Mouse (Mus musculus): ENCODE data around the gene Mphosph6.

The Mphosph6 gene

GRCm38 (mm10) chr8:117801443-117802298 lies at the start of gene Mphosph6:
Gene Mphosph6, minus strand, starts transcription at chr8:117801943.
- in situ Hi-C loops (cut with MboI, MseI): no loop called here

GRCm38 (mm10) chr8:117850420-117850819 lies 48.7 kb upstream of the Mphosph6 start:
- in situ Hi-C loops (cut with MboI, MseI): no loop called here

GRCm38 (mm10) chr8:117847865-117848264 lies 46.1 kb upstream of the Mphosph6 start:
- in situ Hi-C loops (cut with MboI, MseI): no loop called here

- in situ Hi-C loops (cut with MboI, MseI): no loop called here
Measured at GRCm38 (mm10) chr8:117843694-117844093, 42.0 kb upstream of the Mphosph6 start.

GRCm38 (mm10) chr8:117813524-117813923 lies 11.8 kb upstream of the Mphosph6 start:
- in situ Hi-C loops (cut with MboI, MseI): no loop called here

GRCm38 (mm10) chr8:117810676-117811075 lies 8.9 kb upstream of the Mphosph6 start:
- in situ Hi-C loops (cut with MboI, MseI): no loop called here

- in situ Hi-C loops (cut with MboI, MseI): no loop called here
Measured at GRCm38 (mm10) chr8:117805419-117805818, 3.7 kb upstream of the Mphosph6 start.

- in situ Hi-C loops (cut with MboI, MseI): no loop called here
Measured at GRCm38 (mm10) chr8:117802299-117802689, 551 bp upstream of the Mphosph6 start.

GRCm38 (mm10) chr8:117798066-117798465 lies 3.7 kb downstream of the Mphosph6 start:
- in situ Hi-C loops (cut with MboI, MseI): loop anchor here (10.0 kb wide), 1 partner anchor 1063 kb away; the partner anchor contains the start of gene Cdyl2

- in situ Hi-C loops (cut with MboI, MseI): loop anchor here (10.0 kb wide), 1 partner anchor 1062 kb away; the partner anchor contains the start of gene Cdyl2
Measured at GRCm38 (mm10) chr8:117796464-117796863, 5.3 kb downstream of the Mphosph6 start.

GRCm38 (mm10) chr8:117794581-117794980 lies 7.2 kb downstream of the Mphosph6 start:
- in situ Hi-C loops (cut with MboI, MseI): loop anchor here (10.0 kb wide), 1 partner anchor 1060 kb away; the partner anchor contains the start of gene Cdyl2

- in situ Hi-C loops (cut with MboI, MseI): loop anchor here (10.0 kb wide), 1 partner anchor 1058 kb away; the partner anchor contains the start of gene Cdyl2
Measured at GRCm38 (mm10) chr8:117792616-117793144, 9.1 kb downstream of the Mphosph6 start.

- in situ Hi-C loops (cut with MboI, MseI): no loop called here
Measured at GRCm38 (mm10) chr8:117786428-117786827, 15.3 kb downstream of the Mphosph6 start.

GRCm38 (mm10) chr8:117783021-117783420 lies 18.7 kb downstream of the Mphosph6 start:
- in situ Hi-C loops (cut with MboI, MseI): no loop called here

GRCm38 (mm10) chr8:117781375-117782129 lies 20.2 kb downstream of the Mphosph6 start:
- in situ Hi-C loops (cut with MboI, MseI): no loop called here

- in situ Hi-C loops (cut with MboI, MseI): no loop called here
Measured at GRCm38 (mm10) chr8:117779344-117779743, 22.4 kb downstream of the Mphosph6 start.

GRCm38 (mm10) chr8:117778531-117779322 lies 23.0 kb downstream of the Mphosph6 start:
- in situ Hi-C loops (cut with MboI, MseI): no loop called here

- in situ Hi-C loops (cut with MboI, MseI): no loop called here
Measured at GRCm38 (mm10) chr8:117776075-117776474, 25.7 kb downstream of the Mphosph6 start.

- in situ Hi-C loops (cut with MboI, MseI): no loop called here
Measured at GRCm38 (mm10) chr8:117775626-117776025, 26.1 kb downstream of the Mphosph6 start.

- in situ Hi-C loops (cut with MboI, MseI): loop anchor here (5.0 kb wide), 1 partner anchor 90 kb away; no protein-coding TSS in a partner anchor
Measured at GRCm38 (mm10) chr8:117772597-117772996, 29.1 kb downstream of the Mphosph6 start.

- in situ Hi-C loops (cut with MboI, MseI): loop anchor here (5.0 kb wide), 1 partner anchor 90 kb away; no protein-coding TSS in a partner anchor
Measured at GRCm38 (mm10) chr8:117772126-117772525, 29.6 kb downstream of the Mphosph6 start.
